In genomic region chr6:86346063-86346462, GRCm38 (mm10) we compare ENCODE assay signal across 13 mouse cellular contexts.
"Had no signal": no experiment of that assay in that cellular context is flagged by ENCODE, and none has a peak within 500 bp of the region (broad histone marks: within the 10 kb centered on the region; RNA-seq: fewer than 3 reads in every experiment).

No protein-coding gene starts in this region.

- DNase-seq: lung, embryonic 14.5 days; lung, postnatal 10 days; lung, postnatal 4 days; right cerebral cortex, postnatal 14 days; thymus, adult 2 months; thymus, postnatal 25 days; thymus, postnatal 4 days had no signal

- H3K4me3 ChIP-seq: midbrain, embryonic 13.5 days; midbrain, embryonic 15.5 days; neural tube, embryonic 12.5 days; stomach, embryonic 15.5 days had no signal

- H3K9me3 ChIP-seq: midbrain, embryonic 13.5 days; midbrain, embryonic 15.5 days; neural tube, embryonic 12.5 days; stomach, embryonic 15.5 days had no signal

- H3K4me2 ChIP-seq: lung, embryonic 14.5 days; midbrain, embryonic 11.5 days; midbrain, embryonic 13.5 days; midbrain, embryonic 15.5 days; neural tube, embryonic 12.5 days; stomach, embryonic 15.5 days had no signal

- ATAC-seq: midbrain, embryonic 13.5 days; midbrain, embryonic 15.5 days had no signal

- H3K9ac ChIP-seq: lung, embryonic 14.5 days; midbrain, embryonic 13.5 days; midbrain, embryonic 15.5 days; neural tube, embryonic 12.5 days; stomach, embryonic 15.5 days had no signal

- H3K4me1 ChIP-seq: stomach, embryonic 15.5 days had no signal

- H3K27ac ChIP-seq: midbrain, embryonic 13.5 days; midbrain, embryonic 15.5 days; neural tube, embryonic 12.5 days; stomach, embryonic 15.5 days; stomach, postnatal 0 days had no signal

- H3K36me3 ChIP-seq: midbrain, embryonic 13.5 days; midbrain, embryonic 15.5 days; neural tube, embryonic 12.5 days; stomach, embryonic 15.5 days had no signal

- H3K27me3 ChIP-seq: midbrain, embryonic 13.5 days; midbrain, embryonic 15.5 days; neural tube, embryonic 12.5 days; stomach, embryonic 15.5 days had no signal
